Mouse (Mus musculus) lung, embryonic 14.5 days (tissue): ENCODE results near the gene Fbxw8. TPM values are rescaled to one million over a fixed set of nuclear protein-coding genes. Genes with fewer than 3 reads are reported as not detected.
A peak's percentile ranks its signal among the peaks of the same experiment; 100 is the strongest.

Source experiments
- ATAC-seq: fragments of 200-750 bp; cut with Nextera tagmentation; 2 replicates; pipeline ENCODE4 v1.8.0; 2017; ENCODE audit warnings: mild to moderate bottlenecking, moderate TSS enrichment, moderate library complexity; ENCODE audit not compliant: insufficient read depth
- DNase-seq: peaks from one replicate; pipeline ENCODE4 v3.0.0-alpha.2; 2015
- H3K27ac ChIP-seq: fragments of 300-500 bp; sonication (generic); 2 replicates; pipeline ENCODE4 v1.5.1; 2014; ENCODE audit warnings: low read depth, mild to moderate bottlenecking, moderate library complexity
- H3K27me3 ChIP-seq: fragments of 300-500 bp; sonication (generic); 2 replicates; pipeline ENCODE4 v1.6.1; 2014; ENCODE audit warnings: low read length, control low read depth; ENCODE audit not compliant: insufficient read depth
- H3K36me3 ChIP-seq: fragments of 300-500 bp; sonication (generic); 2 replicates; pipeline ENCODE4 v1.6.1; 2014; ENCODE audit warnings: control low read depth; ENCODE audit not compliant: insufficient read depth
- H3K4me1 ChIP-seq: fragments of 300-500 bp; sonication (generic); 2 replicates; pipeline ENCODE4 v1.6.1; 2014; ENCODE audit warnings: antibody characterized with exemption, control low read depth; ENCODE audit not compliant: insufficient read depth
- H3K4me2 ChIP-seq: fragments of 300-500 bp; sonication (generic); 2 replicates; pipeline ENCODE4 v1.6.1; 2014; ENCODE audit warnings: mild to moderate bottlenecking
- H3K4me3 ChIP-seq: fragments of 300-500 bp; sonication (generic); 2 replicates; pipeline ENCODE4 v1.5.1; 2014; ENCODE audit warnings: low read depth, low read length
- H3K9ac ChIP-seq: fragments of 300-500 bp; sonication (generic); 2 replicates; pipeline ENCODE4 v1.6.1; 2014
- H3K9me3 ChIP-seq: fragments of 300-500 bp; sonication (generic); 2 replicates; pipeline ENCODE4 v1.6.1; 2016; ENCODE audit warnings: low read depth, low read length, control low read depth
- CTCF ChIP-seq: IDR thresholded peaks from 2 replicates; pipeline ENCODE4 v1.5.1; 2016; ENCODE audit warnings: antibody characterized with exemption, low read depth
- WGBS: fragments of 180-500 bp; shearing (Covaris S2); extraction: QIAGEN DNeasy Blood & Tissue Kit; methylation state at CpG from one replicate; pipeline ENCODE4 v1.1.7; 2014; 5-methylcytosine and 5-hydroxymethylcytosine counted together
- polyA plus RNA-seq: library from polyadenylated mRNA; unstranded; fragments of >200 nt; fragmentation: Nextera tagmentation; extraction: Ambion mirVana; gene quantifications from 2 replicates; pipeline ENCODE4 v1.2.1, GENCODE M21; 2014

Fbxw8 gene
- polyA plus RNA-seq, 1 experiment from 2014 or later, result 31.3 TPM

DNA sequence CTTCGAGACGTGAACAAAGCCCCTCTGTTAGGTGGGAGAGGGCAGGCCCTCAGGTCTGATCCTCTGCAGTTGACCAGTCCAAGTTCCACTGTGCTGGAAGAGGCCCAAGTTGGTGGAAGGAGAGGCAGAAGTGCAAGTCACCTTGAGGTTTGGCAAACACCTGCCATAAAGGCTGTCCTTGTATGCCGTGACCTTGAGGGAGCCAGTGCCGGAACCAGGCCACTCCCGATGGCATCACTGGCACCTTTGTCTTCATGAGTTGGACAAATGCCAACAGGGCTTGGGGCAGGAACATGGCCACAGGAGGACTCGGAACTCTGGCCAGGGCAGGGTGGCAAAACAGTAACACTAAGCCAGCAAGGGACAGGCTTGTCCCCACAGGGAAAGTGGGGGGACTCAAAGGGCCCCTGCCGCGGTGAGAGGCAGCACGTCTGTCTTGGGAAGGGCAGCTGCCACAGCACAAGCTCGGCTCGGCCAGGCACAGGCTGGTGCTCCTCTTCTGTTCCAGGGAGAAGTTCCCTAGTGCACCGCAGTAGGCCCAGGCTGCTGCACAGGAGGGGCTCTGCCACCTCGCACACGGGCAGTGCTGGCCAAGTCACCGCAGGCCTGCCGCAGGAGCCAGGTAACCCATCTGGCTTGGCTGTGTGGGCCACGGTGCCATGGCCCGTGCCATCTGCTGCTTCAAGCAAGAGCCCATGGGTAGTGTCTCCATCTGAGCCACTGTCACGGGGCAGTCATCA lies 89.6 kb downstream of the Fbxw8 start:
- Histone ChIP-seq H3K27ac (peak overlapping the region; percentile 30), H3K4me1 (no peaks in the 10 kb centered on the region), H3K9me3 (no peaks in the 10 kb centered on the region), H3K9ac (no peak overlapping the region), H3K4me2 (no peak overlapping the region), H3K4me3 (no peak overlapping the region), H3K27me3 (no peaks in the 10 kb centered on the region), H3K36me3 (peaks cover 55% of the 10 kb centered on the region)
- DNase-seq, result no peak
- no peak for TF ChIP-seq CTCF
- no peak for ATAC-seq
- WGBS, result 78% methylated on average over 19 of the region's 19 CpGs

DNA sequence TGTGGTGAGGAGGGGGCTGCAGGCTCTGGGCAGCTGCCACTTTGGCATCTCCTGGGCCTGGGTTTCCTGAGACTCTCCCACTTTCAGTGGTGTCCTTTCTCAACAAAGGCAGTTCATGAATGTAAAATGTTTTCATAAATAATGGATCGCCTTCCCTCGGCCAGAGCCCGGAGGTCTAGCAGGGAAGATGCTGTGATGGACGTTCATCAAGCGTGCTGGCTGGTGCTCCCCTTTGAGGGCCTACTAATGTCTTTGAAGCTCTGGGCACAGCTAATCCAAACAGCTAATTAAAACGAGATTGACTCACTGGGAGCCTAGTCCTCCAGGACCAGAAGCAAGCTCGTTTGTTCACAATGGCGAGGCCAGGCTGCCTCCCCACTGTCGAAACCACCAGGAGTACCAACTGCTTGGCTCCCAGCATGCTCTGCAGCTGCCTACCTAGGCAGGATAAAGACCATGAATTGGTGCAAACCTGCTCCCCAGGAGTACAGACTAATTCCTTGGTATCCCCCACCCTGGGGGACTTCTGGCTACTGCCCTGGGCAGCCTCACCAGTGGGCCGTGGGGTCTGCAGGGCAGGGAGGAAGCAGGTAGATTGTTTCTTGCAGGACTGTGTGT lies 90.9 kb downstream of the Fbxw8 start:
- ATAC-seq (no peak), DNase-seq (no peak)
- Histone ChIP-seq H3K36me3 (peaks cover 46% of the 10 kb centered on the region), H3K4me1 (no peaks in the 10 kb centered on the region), H3K4me2 (no peak overlapping the region), H3K27me3 (no peaks in the 10 kb centered on the region), H3K9ac (no peak overlapping the region), H3K4me3 (no peak overlapping the region), H3K27ac (no peak overlapping the region), H3K9me3 (no peaks in the 10 kb centered on the region)
- WGBS, result 56% methylated on average over 10 of the region's 10 CpGs
- TF ChIP-seq CTCF, result no peak

DNA sequence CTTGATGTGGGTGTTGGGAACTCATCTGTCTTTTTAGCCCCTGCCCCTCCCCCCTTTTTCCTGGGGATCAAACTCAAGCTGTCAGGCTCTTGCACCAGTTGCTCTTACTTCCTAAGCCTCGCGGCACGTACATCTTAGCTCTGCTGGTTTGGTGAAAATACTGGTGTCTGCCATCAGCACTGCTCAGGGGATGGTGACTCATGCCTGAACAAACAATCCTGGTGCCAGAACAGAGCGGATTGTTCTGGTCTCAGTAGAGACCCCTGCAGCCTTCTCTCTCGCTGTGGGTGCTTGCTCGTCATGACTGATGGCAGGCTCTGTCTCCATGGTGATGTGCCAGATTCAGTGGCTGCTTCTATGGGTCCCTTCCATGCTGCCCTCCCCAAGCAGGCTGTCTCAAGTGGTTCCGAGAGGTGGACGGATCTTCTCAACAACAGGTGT lies 92.1 kb downstream of the Fbxw8 start:
- Histone ChIP-seq H3K4me3 (no peak overlapping the region), H3K9ac (no peak overlapping the region), H3K9me3 (no peaks in the 10 kb centered on the region), H3K4me1 (no peaks in the 10 kb centered on the region), H3K27me3 (no peaks in the 10 kb centered on the region), H3K36me3 (peaks cover 36% of the 10 kb centered on the region), H3K27ac (no peak overlapping the region), H3K4me2 (no peak overlapping the region)
- peak; percentile 45 for DNase-seq
- WGBS, result 48% methylated on average over 8 of the region's 8 CpGs
- TF ChIP-seq CTCF, result no peak
- no peak for ATAC-seq

DNA sequence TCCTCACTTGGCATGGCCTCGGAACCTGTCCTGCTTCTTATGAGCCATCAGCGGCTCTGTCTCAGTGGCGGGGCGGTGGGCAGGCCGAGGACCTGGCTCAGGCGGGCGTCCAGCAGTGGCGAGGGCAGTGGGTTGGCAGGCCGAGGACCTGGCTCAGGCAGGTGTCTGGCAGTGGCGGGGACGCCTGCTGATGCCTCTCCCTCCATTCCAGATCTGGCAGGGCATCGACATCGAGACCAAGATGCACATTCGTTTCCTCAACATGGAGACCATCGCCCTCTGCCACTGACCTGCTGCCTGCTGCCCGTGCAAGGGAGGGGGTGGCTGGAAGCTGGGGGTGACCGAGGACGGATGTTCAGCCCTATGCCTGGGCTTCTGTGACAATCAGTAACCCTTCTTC lies 93.9 kb downstream of the Fbxw8 start:
- Histone ChIP-seq H3K4me2 (no peak overlapping the region), H3K27ac (no peak overlapping the region), H3K4me1 (no peaks in the 10 kb centered on the region), H3K9me3 (no peaks in the 10 kb centered on the region), H3K27me3 (no peaks in the 10 kb centered on the region), H3K9ac (no peak overlapping the region), H3K4me3 (no peak overlapping the region), H3K36me3 (peaks cover 19% of the 10 kb centered on the region)
- TF ChIP-seq CTCF, result no peak
- WGBS, result 91% methylated on average over 18 of the region's 18 CpGs
- ATAC-seq (no peak), DNase-seq (no peak)

DNA sequence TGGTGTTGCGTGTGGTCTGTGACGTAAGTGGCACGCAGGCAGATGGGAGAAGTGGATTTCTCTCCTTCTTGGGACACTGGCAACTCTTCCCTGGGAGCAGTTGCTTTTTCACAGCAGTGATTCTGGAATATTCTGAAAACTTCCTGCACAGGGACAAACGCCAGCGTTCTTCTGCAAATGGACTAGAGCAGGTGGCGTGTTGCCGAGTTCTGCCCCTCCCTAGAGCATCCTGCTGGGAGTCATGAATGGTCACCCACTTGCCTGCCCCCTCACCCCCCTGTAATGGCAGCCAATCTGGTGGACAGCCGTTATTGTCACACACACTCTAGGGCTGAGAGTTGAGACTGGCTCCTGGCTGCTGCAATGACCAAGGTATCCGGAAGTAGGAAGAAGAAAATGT lies 95.6 kb downstream of the Fbxw8 start:
- H3K36me3 ChIP-seq, result peaks cover 4% of the 10 kb centered on the region; the same call in 1 of the 2 replicates
- 82% methylated on average over 9 of the region's 9 CpGs for WGBS
- no peaks in the 10 kb centered on the region for H3K4me1 ChIP-seq
- no peak overlapping the region for H3K4me3 ChIP-seq
- H3K9ac ChIP-seq, result no peak overlapping the region
- TF ChIP-seq CTCF, result no peak
- H3K27me3 ChIP-seq, result no peaks in the 10 kb centered on the region
- H3K4me2 ChIP-seq, result no peak overlapping the region
- H3K9me3 ChIP-seq, result no peaks in the 10 kb centered on the region
- DNase-seq, result no peak
- H3K27ac ChIP-seq, result no peak overlapping the region
- ATAC-seq, result no peak

DNA sequence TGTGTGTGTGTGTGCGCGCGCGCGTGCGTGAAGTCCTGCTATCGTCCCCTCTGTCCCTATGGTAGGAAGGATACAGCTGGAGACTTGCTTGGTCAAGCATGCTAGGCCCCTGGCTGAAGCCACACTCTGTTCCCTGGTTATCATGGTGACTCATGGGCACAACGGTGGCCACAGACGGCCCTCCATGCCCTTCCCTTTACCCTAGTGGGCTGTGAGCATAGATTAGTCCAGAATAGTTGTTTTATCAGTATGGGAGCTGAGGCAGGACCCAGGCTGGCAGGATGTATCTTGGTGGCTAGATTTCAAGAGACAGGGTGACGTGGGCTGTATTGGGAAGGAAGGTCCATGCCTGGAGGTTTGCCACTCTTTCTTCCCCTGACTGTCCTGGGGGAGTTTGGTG lies 96.4 kb downstream of the Fbxw8 start:
- ATAC-seq (no peak), DNase-seq (no peak)
- WGBS, result 85% methylated on average over 10 of the region's 10 CpGs
- H3K27ac ChIP-seq, result no peak overlapping the region
- H3K4me1 ChIP-seq, result no peaks in the 10 kb centered on the region
- no peaks in the 10 kb centered on the region for H3K27me3 ChIP-seq
- no peaks in the 10 kb centered on the region for H3K9me3 ChIP-seq
- H3K36me3 ChIP-seq, result no peaks in the 10 kb centered on the region
- no peak overlapping the region for H3K9ac ChIP-seq
- H3K4me3 ChIP-seq, result no peak overlapping the region
- no peak overlapping the region for H3K4me2 ChIP-seq
- no peak for TF ChIP-seq CTCF

DNA sequence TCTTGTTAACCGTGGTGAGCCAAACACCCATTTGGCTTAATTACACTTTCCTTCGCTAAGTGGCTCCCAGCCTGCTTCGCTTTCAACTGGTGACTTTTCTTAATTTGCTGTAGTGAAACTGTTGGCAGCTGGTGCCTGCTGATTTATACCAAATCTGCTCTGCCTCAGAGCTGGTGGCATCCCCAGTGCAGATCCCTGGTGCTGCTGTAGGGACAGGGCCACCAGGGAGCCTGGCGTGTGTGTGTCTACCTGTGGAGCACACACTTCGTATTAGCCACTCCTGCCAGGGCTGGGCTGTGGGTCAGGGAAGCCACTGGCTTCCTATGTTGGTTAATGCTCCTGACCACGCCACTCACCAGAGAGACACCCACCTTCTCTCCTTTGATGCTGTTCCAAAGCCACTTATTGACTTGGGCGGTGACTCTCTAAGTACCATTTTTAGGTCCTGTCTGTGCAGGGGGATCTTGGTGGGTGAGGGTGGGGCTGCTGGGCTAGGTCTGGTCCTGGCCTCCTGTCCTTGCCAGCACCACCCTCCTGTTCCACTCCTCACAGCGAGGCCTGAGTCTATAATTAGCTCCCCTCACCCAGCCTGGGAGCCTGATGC lies 97.7 kb downstream of the Fbxw8 start:
- no peaks in the 10 kb centered on the region for H3K9me3 ChIP-seq
- H3K4me3 ChIP-seq, result no peak overlapping the region
- H3K27ac ChIP-seq, result peak overlapping the region; percentile 12; the same call in 1 of the 2 replicates
- DNase-seq (no peak), ATAC-seq (no peak)
- H3K9ac ChIP-seq, result no peak overlapping the region
- no peak for TF ChIP-seq CTCF
- H3K4me2 ChIP-seq, result no peak overlapping the region
- no peaks in the 10 kb centered on the region for H3K27me3 ChIP-seq
- 50% methylated on average over 8 of the region's 8 CpGs for WGBS
- no peaks in the 10 kb centered on the region for H3K4me1 ChIP-seq
- H3K36me3 ChIP-seq, result no peaks in the 10 kb centered on the region
